Mouse (Mus musculus): ENCODE data around the gene Alkbh7.

Alkbh7 gene

GRCm38 (mm10) chr17:57030931-57031660 is 34.0 kb downstream of the Alkbh7 start, which contains the start of gene Khsrp:
Gene Khsrp, minus strand, starts transcription at chr17:57031522.
- DNase-seq (ENCODE audit: low read depth, low spot score) = no peak

- DNase-seq (ENCODE audit: low read depth, low spot score) = peak; percentile 100
Measured at GRCm38 (mm10) chr17:57031661-57032420, 34.7 kb downstream of the Alkbh7 start.

- DNase-seq (ENCODE audit: low read depth, low spot score) = no peak
Measured at GRCm38 (mm10) chr17:57032854-57033253, 35.7 kb downstream of the Alkbh7 start.

GRCm38 (mm10) chr17:57038978-57039377 is 41.8 kb downstream of the Alkbh7 start:
- no peak for DNase-seq (ENCODE audit: low read depth, low spot score)

GRCm38 (mm10) chr17:57041554-57041953 is 44.4 kb downstream of the Alkbh7 start, which contains the start of gene Slc25a41:
Gene Slc25a41, minus strand, starts transcription at chr17:57041654.
- no peak for DNase-seq (ENCODE audit: low read depth, low spot score)

- DNase-seq (ENCODE audit: low read depth, low spot score) = no peak
Measured at GRCm38 (mm10) chr17:57047406-57047805, 50.3 kb downstream of the Alkbh7 start.

GRCm38 (mm10) chr17:57048816-57049215 is 51.7 kb downstream of the Alkbh7 start:
- no peak for DNase-seq (ENCODE audit: low read depth, low spot score)
